Mouse (Mus musculus) forebrain, embryonic 15.5 days (tissue): ENCODE measurements around the gene Tmem43. TPM values are rescaled to one million over a fixed set of nuclear protein-coding genes. Genes with fewer than 3 reads are reported as not detected.

Experiments used
- ATAC-seq: fragments of 200-750 bp; cut with Nextera tagmentation; replicated peaks from 2 replicates; pipeline ENCODE4 v1.8.0; 2017; ENCODE audit warnings: mild to moderate bottlenecking, moderate TSS enrichment, moderate library complexity
- H3K27ac ChIP-seq: fragments of 300-500 bp; sonication (generic); replicated peaks from 2 replicates; pipeline ENCODE4 v1.5.1; 2015; ENCODE audit warnings: mild to moderate bottlenecking, inconsistent platforms
- H3K27me3 ChIP-seq: fragments of 300-500 bp; sonication (generic); 2 replicates; pipeline ENCODE4 v1.6.1; 2015; ENCODE audit warnings: inconsistent platforms
- H3K36me3 ChIP-seq: fragments of 300-500 bp; sonication (generic); 2 replicates; pipeline ENCODE4 v1.6.1; 2015; ENCODE audit warnings: mild to moderate bottlenecking, inconsistent platforms
- H3K4me1 ChIP-seq: fragments of 300-500 bp; sonication (generic); 2 replicates; pipeline ENCODE4 v1.6.1; 2015; ENCODE audit warnings: inconsistent platforms
- H3K4me2 ChIP-seq: fragments of 300-500 bp; sonication (generic); replicated peaks from 2 replicates; pipeline ENCODE4 v1.6.1; 2015; ENCODE audit warnings: mild to moderate bottlenecking, inconsistent platforms
- H3K4me3 ChIP-seq: fragments of 300-500 bp; sonication (generic); 2 replicates; pipeline ENCODE4 v1.5.1; 2015; ENCODE audit warnings: mild to moderate bottlenecking, inconsistent platforms
- H3K9ac ChIP-seq: fragments of 300-500 bp; sonication (generic); replicated peaks from 2 replicates; pipeline ENCODE4 v1.6.1; 2015; ENCODE audit warnings: mild to moderate bottlenecking, inconsistent platforms
- H3K9me3 ChIP-seq: fragments of 300-500 bp; sonication (generic); 2 replicates; pipeline ENCODE4 v1.6.1; 2016; ENCODE audit warnings: inconsistent platforms
- WGBS: fragments of 180-500 bp; shearing (Covaris S2); methylation state at CpG from one replicate; pipeline ENCODE4 v1.1.7; 2015; ENCODE audit warnings: mixed read lengths; 5-methylcytosine and 5-hydroxymethylcytosine counted together
- polyA plus RNA-seq: library from polyadenylated mRNA; unstranded; fragments of >200 nt; fragmentation: Nextera tagmentation; extraction: Ambion mirVana; gene quantifications from 2 replicates; pipeline ENCODE4 v1.2.1, GENCODE M21; 2015

Gene Tmem43
- polyA plus RNA-seq, 1 experiment from 2014 or later: 54.1 TPM

DNA sequence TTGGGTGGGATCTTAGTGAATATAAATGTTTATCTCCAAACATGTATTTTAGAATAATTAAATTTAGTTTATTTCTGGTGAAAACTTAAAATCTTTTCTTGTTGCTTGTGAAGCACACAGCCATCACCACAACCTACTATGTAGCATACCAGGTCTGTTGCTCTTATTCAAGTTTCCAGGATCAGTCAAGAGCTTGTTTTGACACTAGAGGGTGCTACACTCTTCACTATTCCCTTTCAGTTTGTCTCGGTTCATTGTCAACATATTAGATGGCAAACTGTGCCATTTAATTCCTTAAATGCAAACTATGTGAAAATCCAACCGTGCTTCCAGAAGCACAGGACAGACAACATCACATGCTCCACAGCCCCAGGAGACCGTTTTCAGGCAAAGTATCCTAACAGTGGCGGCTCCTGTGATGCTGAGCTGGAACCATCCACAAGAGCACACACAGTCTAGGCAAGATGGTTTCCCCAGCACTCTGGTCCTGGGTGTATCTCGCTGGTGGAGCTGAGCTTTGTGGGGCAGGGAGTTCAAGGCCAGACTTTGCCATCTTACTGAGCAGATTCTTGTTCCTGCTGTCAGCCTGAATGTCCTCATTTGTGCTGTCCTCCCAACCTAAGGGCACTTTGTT is 53.8 kb downstream of the Tmem43 start:
- Histone ChIP-seq H3K9ac (no peak overlapping the region), H3K36me3 (peaks cover 13% of the 10 kb centered on the region), H3K9me3 (no peaks in the 10 kb centered on the region), H3K4me2 (no peak overlapping the region), H3K27me3 (no peaks in the 10 kb centered on the region), H3K4me3 (no peak overlapping the region), H3K4me1 (no peaks in the 10 kb centered on the region), H3K27ac (no peak overlapping the region)
- ATAC-seq: no peak
- WGBS: 43% methylated on average over 5 of the region's 5 CpGs

DNA sequence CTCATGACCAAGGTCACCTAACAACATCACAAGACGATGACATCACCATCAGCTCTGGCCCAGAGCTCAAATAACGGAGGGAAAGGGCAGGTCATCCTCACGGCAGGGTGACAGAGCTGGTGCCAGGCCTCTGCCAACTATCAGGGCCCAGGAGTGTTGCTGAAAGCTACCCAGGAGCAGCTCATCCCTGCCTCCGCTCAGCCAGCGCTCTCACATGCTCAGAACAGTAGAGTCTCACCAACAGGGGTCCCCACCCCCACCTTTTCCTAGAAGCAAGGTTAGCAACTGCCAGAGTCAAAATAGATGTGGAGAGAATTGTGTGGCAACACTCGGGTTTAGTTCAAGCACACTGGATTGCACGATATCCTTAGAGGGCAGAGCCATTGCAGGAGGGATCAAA is 54.8 kb downstream of the Tmem43 start:
- no peak for ATAC-seq

GRCm38 (mm10) chr6:91530673-91531072 is 57.2 kb downstream of the Tmem43 start:
- Histone ChIP-seq H3K4me1 (no peaks in the 10 kb centered on the region), H3K27me3 (no peaks in the 10 kb centered on the region), H3K9me3 (no peaks in the 10 kb centered on the region), H3K4me3 (no peak overlapping the region), H3K9ac (no peak overlapping the region), H3K27ac (no peak overlapping the region), H3K4me2 (no peak overlapping the region), H3K36me3 (no peaks in the 10 kb centered on the region; the same call in 1 of the 2 replicates)
- ATAC-seq: no peak
- 92% methylated on average over 8 of the region's 8 CpGs for WGBS

More for the DNA sequence above, 54.8 kb downstream of the Tmem43 start:
- Histone ChIP-seq H3K9me3 (no peaks in the 10 kb centered on the region), H3K27me3 (no peaks in the 10 kb centered on the region), H3K4me3 (no peak overlapping the region), H3K36me3 (peaks cover 3% of the 10 kb centered on the region; the same call in 1 of the 2 replicates), H3K4me2 (no peak overlapping the region), H3K9ac (no peak overlapping the region), H3K27ac (no peak overlapping the region), H3K4me1 (no peaks in the 10 kb centered on the region)
- 87% methylated on average over 7 of the region's 7 CpGs for WGBS

GRCm38 (mm10) chr6:91531276-91531675 is 57.8 kb downstream of the Tmem43 start:
- 76% methylated on average over 6 of the region's 6 CpGs for WGBS

DNA sequence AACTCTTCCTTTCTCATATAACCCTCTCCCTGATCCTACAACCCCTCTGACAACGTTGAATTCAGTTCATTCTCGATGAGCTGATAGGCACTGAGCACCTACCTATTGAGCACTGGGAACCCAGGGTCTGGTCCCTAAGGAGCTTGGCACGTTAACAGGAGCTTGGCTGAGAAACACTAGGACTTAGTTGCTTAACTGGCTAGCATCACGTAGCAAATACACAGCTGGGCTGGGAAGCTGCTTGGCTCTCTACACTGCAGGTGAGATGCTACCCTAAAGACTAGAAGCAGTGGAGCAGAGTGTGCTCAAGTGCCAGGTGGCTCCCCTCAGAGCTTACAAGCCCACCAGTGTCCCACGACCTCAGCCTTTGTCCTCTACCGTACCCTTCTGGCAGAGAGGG is 59.2 kb downstream of the Tmem43 start:
- H3K4me3 ChIP-seq: no peak overlapping the region
- 72% methylated on average over 6 of the region's 6 CpGs for WGBS
- no peaks in the 10 kb centered on the region for H3K9me3 ChIP-seq
- H3K27ac ChIP-seq: no peak overlapping the region
- no peaks in the 10 kb centered on the region for H3K4me1 ChIP-seq
- ATAC-seq: no peak
- H3K4me2 ChIP-seq: no peak overlapping the region
- H3K36me3 ChIP-seq: no peaks in the 10 kb centered on the region
- no peak overlapping the region for H3K9ac ChIP-seq
- no peaks in the 10 kb centered on the region for H3K27me3 ChIP-seq

More at GRCm38 (mm10) chr6:91531276-91531675, 57.8 kb downstream of the Tmem43 start:
- no peaks in the 10 kb centered on the region for H3K27me3 ChIP-seq
- no peak overlapping the region for H3K9ac ChIP-seq
- H3K27ac ChIP-seq: no peak overlapping the region
- H3K4me2 ChIP-seq: no peak overlapping the region
- no peaks in the 10 kb centered on the region for H3K36me3 ChIP-seq
- no peaks in the 10 kb centered on the region for H3K4me1 ChIP-seq
- no peak overlapping the region for H3K4me3 ChIP-seq
- no peak for ATAC-seq
- no peaks in the 10 kb centered on the region for H3K9me3 ChIP-seq

GRCm38 (mm10) chr6:91533359-91533758 is 59.9 kb downstream of the Tmem43 start:
- 73% methylated on average over 5 of the region's 5 CpGs for whole genome bisulfite sequencing
- H3K27ac ChIP-seq: no peak overlapping the region
- H3K4me1 ChIP-seq: no peaks in the 10 kb centered on the region
- H3K9me3 ChIP-seq: no peaks in the 10 kb centered on the region
- H3K36me3 ChIP-seq: no peaks in the 10 kb centered on the region
- H3K27me3 ChIP-seq: no peaks in the 10 kb centered on the region
- no peak for ATAC-seq
- H3K9ac ChIP-seq: no peak overlapping the region
- H3K4me3 ChIP-seq: no peak overlapping the region
- no peak overlapping the region for H3K4me2 ChIP-seq

DNA sequence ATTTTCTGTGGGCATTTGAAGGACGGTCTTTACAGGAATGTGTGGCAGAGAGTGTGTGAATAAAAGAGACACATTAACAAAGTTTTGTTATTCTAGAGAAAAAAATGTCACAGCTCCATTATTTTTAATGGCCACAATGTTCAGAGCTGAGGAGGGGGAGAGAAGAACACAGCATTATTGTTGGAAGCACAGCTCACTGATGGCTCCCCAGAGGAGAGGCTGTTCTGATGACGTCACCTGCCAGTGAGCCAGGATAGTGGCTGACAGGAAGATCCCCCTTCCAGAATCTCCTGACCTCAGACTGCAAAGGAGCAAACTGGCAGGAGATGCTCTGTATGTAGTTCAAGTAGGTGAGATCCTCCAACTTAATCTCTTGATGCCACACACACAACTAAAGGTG is 60.3 kb downstream of the Tmem43 start:
- no peaks in the 10 kb centered on the region for H3K27me3 ChIP-seq
- H3K4me2 ChIP-seq: no peak overlapping the region
- ATAC-seq: no peak
- no peaks in the 10 kb centered on the region for H3K4me1 ChIP-seq
- H3K9ac ChIP-seq: no peak overlapping the region
- no peaks in the 10 kb centered on the region for H3K9me3 ChIP-seq
- no peaks in the 10 kb centered on the region for H3K36me3 ChIP-seq
- H3K4me3 ChIP-seq: no peak overlapping the region
- no peak overlapping the region for H3K27ac ChIP-seq
- 37% methylated on average over 2 of the region's 2 CpGs for WGBS

DNA sequence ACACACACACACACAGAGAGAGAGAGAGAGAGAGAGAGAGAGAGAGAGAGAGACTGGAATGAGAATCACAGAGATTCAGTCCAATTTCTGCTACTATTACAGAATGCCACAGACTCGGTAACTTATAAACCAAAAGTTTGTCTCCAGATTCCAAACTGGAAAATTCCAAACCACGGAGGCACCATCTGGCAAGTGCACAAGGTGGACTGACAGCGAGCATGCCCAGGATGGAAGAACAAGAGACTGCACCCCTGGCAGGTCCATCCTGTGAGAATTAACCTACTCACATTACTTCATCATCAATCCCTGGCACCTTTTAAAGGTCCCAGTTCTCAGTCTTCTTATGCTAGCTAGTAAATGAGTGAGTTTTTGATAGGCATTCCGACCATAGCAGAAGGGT is 60.8 kb downstream of the Tmem43 start:
- Histone ChIP-seq H3K4me3 (no peak overlapping the region), H3K4me1 (no peaks in the 10 kb centered on the region), H3K9ac (no peak overlapping the region), H3K9me3 (no peaks in the 10 kb centered on the region), H3K36me3 (no peaks in the 10 kb centered on the region), H3K27ac (no peak overlapping the region), H3K4me2 (no peak overlapping the region), H3K27me3 (no peaks in the 10 kb centered on the region)
- WGBS: 81% methylated on average over 4 of the region's 4 CpGs
- no peak for ATAC-seq

GRCm38 (mm10) chr6:91535231-91535630 is 61.7 kb downstream of the Tmem43 start:
- Histone ChIP-seq H3K4me1 (no peaks in the 10 kb centered on the region), H3K27me3 (no peaks in the 10 kb centered on the region), H3K4me3 (no peak overlapping the region), H3K4me2 (no peak overlapping the region), H3K9ac (no peak overlapping the region), H3K36me3 (no peaks in the 10 kb centered on the region), H3K27ac (no peak overlapping the region), H3K9me3 (no peaks in the 10 kb centered on the region)
- ATAC-seq: no peak
- 51% methylated on average over 3 of the region's 3 CpGs for WGBS

DNA sequence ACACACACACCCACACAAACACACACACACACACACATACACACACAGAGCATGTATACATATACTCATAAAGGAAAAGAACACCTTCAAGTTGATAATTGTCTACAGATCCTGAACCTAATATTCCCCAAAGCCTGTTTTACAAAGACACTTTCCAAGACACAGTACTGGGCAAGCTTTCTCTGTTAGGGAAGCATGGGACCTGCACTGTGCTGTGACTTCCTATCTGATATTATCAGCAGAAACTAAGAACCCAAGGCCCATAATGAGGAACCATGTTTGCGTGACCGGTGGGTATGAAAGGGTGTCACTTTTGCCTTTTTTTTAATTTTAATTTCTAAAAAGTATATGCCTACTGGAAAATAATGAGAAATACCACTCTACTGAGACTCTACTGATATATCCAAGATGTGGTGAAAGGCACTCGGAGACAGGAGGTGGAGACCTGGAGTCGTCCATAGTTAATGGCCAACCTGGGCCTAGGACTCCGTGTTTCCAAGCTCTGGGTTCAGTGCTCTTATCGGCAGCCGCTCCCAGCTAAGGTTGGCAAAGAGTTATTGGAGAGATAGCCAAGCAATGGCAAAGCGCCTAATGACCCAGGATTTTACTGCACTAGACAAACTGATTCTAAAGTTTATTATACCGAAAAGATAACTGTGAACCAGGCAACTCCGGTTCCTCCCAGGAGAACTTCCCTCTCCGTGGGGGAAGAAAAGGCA is 62.7 kb downstream of the Tmem43 start:
- 92% methylated on average over 11 of the region's 11 CpGs for WGBS
- no peak for ATAC-seq

More for the DNA sequence above, 62.7 kb downstream of the Tmem43 start:
- Histone ChIP-seq H3K9ac (no peak overlapping the region), H3K4me1 (no peaks in the 10 kb centered on the region), H3K36me3 (no peaks in the 10 kb centered on the region), H3K4me3 (no peak overlapping the region), H3K27me3 (no peaks in the 10 kb centered on the region), H3K27ac (no peak overlapping the region), H3K4me2 (no peak overlapping the region), H3K9me3 (no peaks in the 10 kb centered on the region)
